Mouse (Mus musculus): Measurements from ENCODE around the gene Eif4b. TPM values are rescaled to one million over a fixed set of nuclear protein-coding genes. Genes with fewer than 3 reads are reported as not detected.
A peak's percentile ranks its signal among the peaks of the same experiment; 100 is the strongest.
"Not testable (repeated sequence)": the region's sequence is repeated elsewhere in the genome, so short reads cannot be mapped to it uniquely, and the experiment has no call there.

Eif4b gene
- polyA plus RNA-seq, 1 experiment from 2014 or later, result 54.0 TPM

DNA sequence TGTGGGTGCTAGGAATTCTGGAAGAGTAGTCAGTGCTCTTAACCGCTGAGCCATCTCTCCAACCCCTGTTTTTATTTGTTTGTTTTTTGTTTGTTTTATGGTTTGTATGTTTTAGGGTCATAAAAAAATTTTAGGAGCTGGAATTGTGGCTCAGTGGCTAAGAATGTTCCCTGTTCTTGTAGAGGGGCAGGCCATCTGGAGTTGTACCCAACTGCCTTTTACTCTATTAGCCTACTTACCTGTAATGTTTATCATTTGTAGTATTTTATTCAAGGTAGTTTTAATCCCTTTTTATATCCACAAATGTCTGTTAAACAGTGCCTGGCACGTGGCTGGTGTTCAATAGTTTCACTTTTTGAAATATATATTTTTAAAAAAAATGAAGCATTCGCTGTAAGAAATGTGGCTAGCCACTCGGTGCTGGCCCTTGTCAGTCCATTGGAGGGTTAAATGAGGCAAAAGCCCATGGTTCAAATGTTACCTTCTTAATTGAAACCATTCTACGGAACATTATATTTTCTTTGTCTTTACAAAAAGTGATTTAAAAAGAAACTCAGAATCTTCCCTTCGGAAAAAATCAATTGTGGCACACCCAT lies 512 bp upstream of the Eif4b start:
- peak overlapping the region; percentile 97; the same call in 1 of the 2 replicates for H3K4me3 ChIP-seq (ENCODE audit: low read depth, low read length)
- peaks cover 9% of the 10 kb centered on the region; the same call in 1 of the 2 replicates for H3K4me1 ChIP-seq (ENCODE audit: insufficient read depth, low read depth, low read length)
- H3K36me3 ChIP-seq (ENCODE audit: insufficient read depth, low read length), result no peaks in the 10 kb centered on the region
- no peak for DNase-seq (ENCODE audit: low spot score)
- H3K27ac ChIP-seq (ENCODE audit: low read length), result no peak overlapping the region
- H3K4me2 ChIP-seq (replicated peaks; ENCODE audit: low read depth, low read length), result peak overlapping the region; percentile 43
- TF ChIP-seq CTCF (IDR thresholded peaks at IDR 0.05) (no peak), EP300 (IDR thresholded peaks at IDR 0.05) (no peak)
- no peaks in the 10 kb centered on the region for H3K27me3 ChIP-seq (replicated peaks; ENCODE audit: insufficient read depth, low read length)
- WGBS, result 14% methylated on average over 6 of the region's 6 CpGs
- H3K9ac ChIP-seq (replicated peaks; ENCODE audit: low read depth), result no peak overlapping the region
- ATAC-seq, result peak; percentile 2
- no peaks in the 10 kb centered on the region for H3K9me3 ChIP-seq (ENCODE audit: low read length)

DNA sequence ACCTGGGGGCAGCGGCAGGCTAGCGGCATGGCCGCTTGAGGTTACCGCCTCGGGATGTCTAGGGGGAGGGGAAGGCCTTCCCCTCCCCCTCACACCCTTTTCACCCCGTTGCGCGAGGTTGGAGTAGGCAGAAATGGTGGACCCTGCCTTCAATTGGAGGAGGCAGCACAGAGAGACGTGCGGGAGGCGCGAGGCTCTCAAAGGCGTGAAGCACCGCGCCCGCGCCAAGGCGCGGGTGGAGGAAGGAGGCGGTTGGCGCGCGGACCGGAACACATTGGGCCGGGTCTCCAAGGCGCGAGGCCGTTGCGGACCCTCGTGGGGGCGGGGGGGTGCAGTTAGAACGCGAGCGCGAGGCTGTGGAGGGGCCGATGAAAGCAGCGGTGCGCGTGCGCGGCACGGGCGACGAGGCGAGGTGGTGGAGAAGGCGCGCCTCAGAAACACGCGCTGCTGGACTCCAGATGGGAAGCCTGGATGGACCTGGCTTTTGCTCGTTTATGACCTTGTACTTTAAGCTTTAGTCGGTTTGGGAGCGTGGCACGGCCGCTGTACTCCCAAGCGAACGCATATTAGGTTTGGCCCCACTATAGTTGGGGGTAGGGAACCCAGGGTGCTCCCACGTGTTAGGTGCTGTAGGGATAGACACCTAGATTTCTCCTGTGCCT lies 628 bp downstream of the Eif4b start:
- DNase-seq (ENCODE audit: low spot score) (peak; percentile 61), ATAC-seq (peak; percentile 44)
- WGBS, result 2% methylated on average over 51 of the region's 57 CpGs
- Histone ChIP-seq H3K36me3 (ENCODE audit: insufficient read depth, low read length) (no peaks in the 10 kb centered on the region), H3K9ac (replicated peaks; ENCODE audit: low read depth) (peak overlapping the region; percentile 91), H3K27me3 (replicated peaks; ENCODE audit: insufficient read depth, low read length) (no peaks in the 10 kb centered on the region), H3K4me3 (ENCODE audit: low read depth, low read length) (peak overlapping the region; percentile 97), H3K4me1 (ENCODE audit: insufficient read depth, low read depth, low read length) (peaks cover 9% of the 10 kb centered on the region; the same call in 1 of the 2 replicates), H3K9me3 (ENCODE audit: low read length) (no peaks in the 10 kb centered on the region), H3K4me2 (replicated peaks; ENCODE audit: low read depth, low read length) (peak overlapping the region; percentile 93), H3K27ac (ENCODE audit: low read length) (peak overlapping the region; percentile 95)
- TF ChIP-seq CTCF (IDR thresholded peaks at IDR 0.05) (no peak), EP300 (IDR thresholded peaks at IDR 0.05) (no peak)

DNA sequence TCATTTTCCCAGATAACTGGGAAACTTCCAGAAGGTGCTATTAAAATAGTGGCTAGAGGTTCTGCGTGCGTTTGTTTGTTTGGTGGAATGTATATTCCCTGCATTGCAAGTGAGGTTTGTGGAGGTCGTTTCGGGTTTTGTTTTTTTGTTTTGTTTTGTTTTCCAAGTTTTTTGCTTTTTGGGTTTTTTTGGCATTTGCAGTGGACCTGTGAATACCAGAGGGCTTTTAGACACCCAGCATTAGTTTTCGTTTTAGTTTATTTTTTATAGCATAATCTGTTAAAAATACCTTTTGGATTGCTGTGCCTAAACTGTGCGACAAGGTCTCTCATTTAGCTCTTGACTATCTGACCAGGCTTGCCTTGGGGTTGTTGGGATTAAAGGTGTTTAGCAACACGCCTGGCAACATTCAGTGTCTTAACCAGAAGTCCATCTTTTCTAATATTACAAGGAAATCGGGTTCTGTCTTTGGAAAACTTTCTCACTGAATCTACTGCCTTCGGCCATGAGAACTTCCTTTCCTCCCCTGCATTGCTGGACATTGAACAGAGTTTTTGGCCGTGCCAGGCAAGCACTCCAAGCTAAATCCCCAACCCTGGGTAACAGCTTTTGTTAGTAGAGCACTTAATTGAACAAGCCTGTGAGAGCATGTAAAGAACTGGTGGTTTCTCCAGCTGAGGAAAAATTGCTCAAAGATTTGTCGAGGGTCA lies 1.5 kb downstream of the Eif4b start:
- peak overlapping the region; percentile 93 for H3K4me2 ChIP-seq (replicated peaks; ENCODE audit: low read depth, low read length)
- H3K9me3 ChIP-seq (ENCODE audit: low read length), result no peaks in the 10 kb centered on the region
- DNase-seq (ENCODE audit: low spot score) (peak; percentile 57), ATAC-seq (no peak)
- 4% methylated on average over 11 of the region's 11 CpGs for WGBS
- no peaks in the 10 kb centered on the region for H3K36me3 ChIP-seq (ENCODE audit: insufficient read depth, low read length)
- TF ChIP-seq EP300 (IDR thresholded peaks at IDR 0.05), result no peak
- no peak for TF ChIP-seq CTCF (IDR thresholded peaks at IDR 0.05)
- no peaks in the 10 kb centered on the region for H3K27me3 ChIP-seq (replicated peaks; ENCODE audit: insufficient read depth, low read length)
- no peak overlapping the region; the same call in 1 of the 2 replicates for H3K9ac ChIP-seq (replicated peaks; ENCODE audit: low read depth)
- 0 out of 2 replicates have a peak overlapping the region, but pooled peaks have one; percentile 95 for H3K27ac ChIP-seq (ENCODE audit: low read length)
- peaks cover 9% of the 10 kb centered on the region; the same call in 1 of the 2 replicates for H3K4me1 ChIP-seq (ENCODE audit: insufficient read depth, low read depth, low read length)
- peak overlapping the region; percentile 97 for H3K4me3 ChIP-seq (ENCODE audit: low read depth, low read length)

DNA sequence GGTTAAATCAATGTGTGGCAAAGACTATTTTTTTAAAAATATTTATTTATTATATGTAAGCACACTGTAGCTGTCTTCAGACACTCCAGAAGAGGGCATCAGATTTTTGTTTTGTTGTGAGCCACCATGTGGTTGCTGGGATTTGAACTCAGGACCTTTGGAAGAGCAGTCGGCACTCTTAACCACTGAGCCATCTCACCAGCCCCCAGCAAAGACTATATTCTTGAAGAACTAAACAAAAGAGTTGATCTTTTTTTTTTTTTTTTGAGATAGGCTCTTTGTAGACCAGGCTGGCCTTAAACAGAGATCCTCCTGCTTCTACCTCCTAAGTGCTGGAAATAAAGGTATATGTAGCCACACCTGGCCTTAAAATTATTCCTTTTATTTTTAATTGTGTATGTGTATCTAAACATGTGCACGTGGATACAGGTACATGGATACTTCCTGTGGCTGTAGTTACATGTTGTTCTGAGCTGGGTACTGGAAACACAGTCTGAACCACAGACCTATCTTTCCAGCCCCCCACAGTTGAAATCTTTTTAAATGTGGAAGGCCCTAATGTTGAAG lies 3.6 kb downstream of the Eif4b start:
- no peaks in the 10 kb centered on the region for H3K9me3 ChIP-seq (ENCODE audit: low read length)
- 0 out of 2 replicates have a peak, but pooled peaks cover 2% of the 10 kb centered on the region for H3K36me3 ChIP-seq (ENCODE audit: insufficient read depth, low read length)
- H3K4me3 ChIP-seq (ENCODE audit: low read depth, low read length), result no peak overlapping the region
- no peak for ATAC-seq
- H3K4me1 ChIP-seq (ENCODE audit: insufficient read depth, low read depth, low read length), result peaks cover 9% of the 10 kb centered on the region; the same call in 1 of the 2 replicates
- no peak overlapping the region for H3K9ac ChIP-seq (replicated peaks; ENCODE audit: low read depth)
- WGBS, result 77% methylated on average over 2 of the region's 2 CpGs
- DNase-seq (ENCODE audit: low spot score), result no peak
- no peak overlapping the region for H3K27ac ChIP-seq (ENCODE audit: low read length)
- TF ChIP-seq EP300 (IDR thresholded peaks at IDR 0.05) (no peak), CTCF (IDR thresholded peaks at IDR 0.05) (no peak)
- H3K4me2 ChIP-seq (replicated peaks; ENCODE audit: low read depth, low read length), result no peak overlapping the region
- H3K27me3 ChIP-seq (replicated peaks; ENCODE audit: insufficient read depth, low read length), result no peaks in the 10 kb centered on the region

DNA sequence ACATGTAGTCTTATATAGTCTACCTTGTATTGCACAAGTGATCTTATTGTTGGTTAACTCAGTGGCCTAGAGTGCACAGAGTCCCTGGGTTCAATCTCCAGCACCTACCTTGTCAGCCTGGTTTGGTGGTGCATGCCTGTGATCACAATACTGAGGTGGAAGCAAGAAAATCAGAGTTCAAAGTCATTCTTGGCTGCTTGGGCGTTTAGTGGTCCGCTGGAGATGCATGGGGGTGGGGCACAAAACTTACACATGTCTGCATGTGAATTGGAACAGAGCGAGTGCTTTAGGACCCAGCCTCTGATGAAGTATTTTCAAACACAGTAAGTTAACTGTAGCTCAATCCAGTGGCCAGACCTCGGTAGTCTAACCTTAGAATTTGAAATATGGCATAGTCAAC lies 5.6 kb downstream of the Eif4b start:
- no peak overlapping the region for H3K9ac ChIP-seq (replicated peaks; ENCODE audit: low read depth)
- H3K9me3 ChIP-seq (ENCODE audit: low read length), result no peaks in the 10 kb centered on the region
- no peak for DNase-seq (ENCODE audit: low spot score)
- H3K4me1 ChIP-seq (ENCODE audit: insufficient read depth, low read depth, low read length), result peaks cover 9% of the 10 kb centered on the region; the same call in 1 of the 2 replicates
- H3K27ac ChIP-seq (ENCODE audit: low read length), result no peak overlapping the region
- H3K4me3 ChIP-seq (ENCODE audit: low read depth, low read length), result no peak overlapping the region
- H3K36me3 ChIP-seq (ENCODE audit: insufficient read depth, low read length), result peaks cover 13% of the 10 kb centered on the region; the same call in 1 of the 2 replicates
- TF ChIP-seq EP300 (IDR thresholded peaks at IDR 0.05) (no peak), CTCF (IDR thresholded peaks at IDR 0.05) (no peak)
- no peak for ATAC-seq
- whole genome bisulfite sequencing, result 59% methylated on average over 4 of the region's 4 CpGs
- H3K4me2 ChIP-seq (replicated peaks; ENCODE audit: low read depth, low read length), result no peak overlapping the region
- H3K27me3 ChIP-seq (replicated peaks; ENCODE audit: insufficient read depth, low read length), result no peaks in the 10 kb centered on the region

DNA sequence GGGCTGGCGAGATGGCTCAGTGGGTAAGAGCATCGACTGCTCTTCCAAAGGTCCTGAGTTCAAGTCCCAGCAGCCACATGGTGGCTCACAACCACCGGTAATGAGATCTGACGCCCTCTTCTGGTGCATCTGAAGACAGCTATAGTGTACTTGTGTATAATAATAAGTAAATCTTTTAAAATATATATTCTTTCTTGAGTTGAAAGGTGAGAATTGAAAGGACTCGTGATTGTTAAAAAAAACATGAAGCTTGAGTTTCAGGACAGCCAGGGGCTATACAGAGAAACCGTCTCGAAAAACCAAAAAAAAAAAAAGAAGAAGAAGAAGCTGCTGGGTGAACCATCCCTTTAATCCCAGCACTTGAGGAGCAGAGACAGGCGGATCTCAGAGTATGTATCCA lies 6.4 kb downstream of the Eif4b start:
- not testable (repeated sequence) for H3K27ac ChIP-seq (ENCODE audit: low read length); ATAC-seq; DNase-seq (ENCODE audit: low spot score); H3K4me2 ChIP-seq (replicated peaks; ENCODE audit: low read depth, low read length); H3K4me1 ChIP-seq (ENCODE audit: insufficient read depth, low read depth, low read length); H3K9me3 ChIP-seq (ENCODE audit: low read length); H3K27me3 ChIP-seq (replicated peaks; ENCODE audit: insufficient read depth, low read length); H3K4me3 ChIP-seq (ENCODE audit: low read depth, low read length); H3K9ac ChIP-seq (replicated peaks; ENCODE audit: low read depth)
- TF ChIP-seq CTCF (IDR thresholded peaks at IDR 0.05), result 0 out of 2 replicates have a peak, but pooled peaks have one; percentile 6
- 69% methylated on average over 8 of the region's 8 CpGs for WGBS
- peaks cover 19% of the 10 kb centered on the region; the same call in 1 of the 2 replicates for H3K36me3 ChIP-seq (ENCODE audit: insufficient read depth, low read length)

Data from lung, postnatal 0 days (tissue).